Mouse (Mus musculus) hindlimb bud, embryonic 11.5 days (tissue): ENCODE data around the gene Rorc.

Source experiments
- DNase-seq: peaks from one replicate; pipeline ENCODE4 v3.0.0-alpha.2; 2012; ENCODE audit warnings: low read depth, low spot score; ENCODE audit errors: extremely low spot score

Rorc gene

DNA sequence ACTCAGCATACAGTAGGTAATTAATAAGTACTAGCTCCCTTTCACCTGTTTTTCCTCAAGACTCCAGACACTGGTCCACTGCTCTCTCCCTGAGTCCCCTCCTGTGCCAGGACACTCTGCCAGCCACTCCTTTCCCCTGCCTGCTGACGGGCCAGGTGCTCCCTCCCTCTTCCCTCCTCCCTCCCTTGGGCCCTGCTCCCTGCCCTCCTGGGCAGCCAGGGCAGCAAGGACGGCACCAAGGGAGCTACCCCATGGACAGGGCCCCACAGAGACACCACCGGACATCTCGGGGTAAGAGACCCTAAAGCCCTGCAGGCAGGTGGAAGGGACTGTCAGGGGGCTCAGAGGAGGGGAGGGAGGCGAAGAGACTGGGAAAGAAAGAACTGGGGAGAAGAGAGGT lies at the start of gene Rorc:
TSS of gene Rorc (plus strand) at position 154 of the 400 bp plus-strand sequence.
- DNase-seq, result no peak

DNA sequence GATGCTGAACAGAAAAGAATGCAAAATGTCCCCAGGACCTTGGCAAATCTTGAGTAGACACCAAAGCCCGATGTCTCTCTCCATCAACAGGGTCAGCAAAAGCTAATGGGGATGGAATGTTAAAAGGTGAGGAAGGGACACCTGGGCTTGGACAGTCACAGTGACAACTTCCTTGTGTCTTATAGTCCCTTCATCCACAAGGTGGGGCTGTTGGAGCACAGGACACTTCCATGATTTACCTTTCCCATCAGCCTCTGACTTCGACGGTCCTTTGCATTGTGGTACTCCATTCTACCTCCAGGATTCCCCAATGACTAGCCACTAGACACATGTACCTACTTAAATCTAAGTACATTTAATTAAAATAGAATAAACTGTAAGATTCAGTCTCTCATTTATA lies 43.9 kb upstream of the Rorc start:
- DNase-seq, result no peak

DNA sequence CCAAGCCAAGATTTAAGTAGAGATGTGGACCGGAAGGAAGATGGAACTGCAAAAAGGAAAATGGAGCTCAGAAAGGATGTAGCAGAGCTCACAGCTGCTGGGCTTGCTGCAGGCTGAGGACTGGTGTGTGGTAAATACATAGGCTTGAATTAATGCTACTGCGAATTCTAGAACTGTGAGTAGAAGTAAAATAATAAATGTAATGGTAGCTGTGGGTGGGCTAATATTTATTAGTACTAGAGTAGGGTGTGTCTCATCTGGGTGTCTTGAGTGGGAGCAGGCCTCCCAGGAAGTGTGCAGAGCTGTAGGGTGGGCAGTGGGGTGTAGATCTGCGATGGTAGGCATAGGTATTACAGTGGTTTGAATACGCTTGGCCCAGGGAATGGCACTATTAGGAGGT lies 38.2 kb upstream of the Rorc start:
- no peak for DNase-seq

DNA sequence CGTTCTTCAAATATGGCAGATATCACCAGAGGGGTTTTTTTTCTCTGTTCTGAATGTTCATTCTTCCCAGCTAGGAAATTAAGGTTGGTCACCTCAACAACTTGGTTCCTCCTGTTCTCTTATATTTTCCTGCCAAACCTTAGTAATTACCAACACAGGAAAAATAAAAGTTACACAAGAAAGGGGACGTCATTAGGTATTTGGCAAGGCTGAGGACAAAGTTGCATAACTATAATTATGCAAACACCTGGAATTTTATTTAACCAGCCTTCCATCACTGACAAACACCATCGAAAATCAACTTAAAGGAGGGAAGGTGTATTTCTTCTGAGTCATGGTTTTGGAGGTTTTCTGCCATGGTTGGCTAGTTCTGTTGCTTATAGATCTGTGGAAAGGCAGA lies 34.1 kb upstream of the Rorc start:
- DNase-seq, result no peak

DNA sequence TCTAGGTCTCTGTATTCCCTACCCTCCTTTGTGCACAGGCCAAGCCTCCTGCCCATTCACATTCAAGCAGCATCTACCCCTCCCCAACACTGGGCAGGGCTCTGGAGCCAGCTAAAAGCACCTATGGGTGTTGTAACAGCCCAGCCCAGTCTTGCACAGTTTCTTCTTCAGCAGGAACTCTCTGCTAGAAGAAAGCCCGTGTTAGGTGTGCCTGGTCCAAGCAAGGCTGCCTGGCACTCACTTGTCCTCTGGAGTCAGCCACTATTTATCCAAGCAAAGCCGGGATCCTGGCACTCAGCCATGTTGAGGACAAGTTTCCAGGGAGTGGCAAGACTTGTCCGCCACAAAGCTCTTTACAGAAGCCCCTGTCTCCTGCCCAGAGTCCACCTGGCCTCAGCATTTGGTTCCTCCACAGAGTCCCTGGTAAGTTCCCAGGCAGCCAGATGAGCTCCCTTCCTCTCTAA lies 30.6 kb upstream of the Rorc start, which contains the start of gene Them5:
TSS of gene Them5 (plus strand) at position 141 of the 464 bp plus-strand sequence.
- DNase-seq, result no peak

DNA sequence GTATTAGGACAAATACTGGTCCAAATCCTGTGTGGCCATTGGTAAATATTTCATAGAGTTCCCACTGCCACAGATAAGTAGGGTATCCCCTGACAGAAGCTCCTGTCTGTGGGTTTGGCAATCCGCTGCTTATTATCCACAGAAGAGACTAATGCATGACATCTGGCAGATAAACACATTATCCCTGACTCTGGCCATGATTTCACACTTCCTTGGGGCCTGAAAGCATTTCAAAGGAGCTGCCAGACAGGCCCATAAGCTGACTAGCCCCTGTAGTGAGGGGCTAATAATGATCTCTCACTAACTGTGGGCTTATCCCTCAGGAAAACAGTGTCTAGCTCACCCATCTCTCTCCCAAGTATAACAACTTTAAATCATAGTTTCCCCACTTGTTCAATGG lies 30.0 kb upstream of the Rorc start:
- no peak for DNase-seq

DNA sequence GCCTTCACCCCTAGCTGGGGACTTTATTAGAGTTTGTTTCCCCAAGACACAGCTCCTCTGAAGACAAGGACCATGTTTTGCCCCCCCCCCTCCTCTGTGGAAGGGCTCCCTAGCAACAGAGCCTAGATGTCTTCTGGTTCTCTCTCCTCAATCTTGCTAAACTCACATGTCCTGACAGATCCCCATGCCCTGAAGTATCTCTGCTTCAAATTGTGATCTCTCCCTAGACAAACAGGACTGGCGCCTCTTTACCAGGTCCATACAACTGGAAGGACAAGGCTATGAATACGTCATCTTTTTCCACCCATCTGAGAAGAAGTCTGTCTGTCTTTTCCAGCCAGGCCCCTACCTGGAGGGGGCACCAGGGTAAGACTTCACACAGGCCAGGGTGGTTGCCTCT lies 28.4 kb upstream of the Rorc start:
- DNase-seq, result no peak

DNA sequence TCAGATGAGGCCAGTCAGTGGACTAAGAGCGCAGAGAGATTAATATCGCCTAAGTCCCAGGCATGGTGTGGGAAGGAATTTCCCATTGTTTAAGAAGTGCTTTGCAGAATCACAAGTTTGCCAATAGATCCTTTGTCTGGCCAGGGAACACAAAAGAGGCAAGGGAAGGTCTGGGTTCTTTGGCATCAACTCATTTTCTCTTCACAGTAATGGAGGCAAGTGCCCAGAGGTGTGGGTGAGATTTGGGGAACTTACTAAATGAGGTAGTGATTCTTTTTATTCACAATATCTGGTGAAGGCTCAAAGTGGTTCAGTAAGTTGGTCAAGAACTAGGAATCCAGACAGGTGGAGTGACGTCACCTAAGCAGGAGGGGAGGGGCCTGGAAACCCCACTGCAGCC lies 27.7 kb upstream of the Rorc start:
- no peak for DNase-seq

DNA sequence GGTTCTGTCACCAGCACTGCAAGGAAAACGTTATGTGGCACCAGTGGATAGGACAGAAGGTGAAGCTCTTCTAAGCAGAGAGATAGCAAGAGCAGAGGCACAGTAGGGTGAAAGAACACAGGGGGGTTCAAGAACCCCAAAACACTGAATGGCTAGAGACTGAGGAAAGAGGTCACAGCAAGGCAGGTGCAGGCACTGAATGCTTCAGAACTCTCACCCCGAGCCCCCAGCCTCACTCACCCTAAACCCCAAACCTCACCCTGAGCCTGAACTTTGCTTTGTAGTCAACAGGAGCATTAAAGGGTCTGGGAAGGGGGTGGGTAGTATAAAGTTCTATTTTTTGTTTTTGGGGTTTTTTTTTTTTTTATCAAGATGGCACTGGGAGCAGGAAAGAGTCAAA lies 24.4 kb upstream of the Rorc start:
- no peak for DNase-seq

DNA sequence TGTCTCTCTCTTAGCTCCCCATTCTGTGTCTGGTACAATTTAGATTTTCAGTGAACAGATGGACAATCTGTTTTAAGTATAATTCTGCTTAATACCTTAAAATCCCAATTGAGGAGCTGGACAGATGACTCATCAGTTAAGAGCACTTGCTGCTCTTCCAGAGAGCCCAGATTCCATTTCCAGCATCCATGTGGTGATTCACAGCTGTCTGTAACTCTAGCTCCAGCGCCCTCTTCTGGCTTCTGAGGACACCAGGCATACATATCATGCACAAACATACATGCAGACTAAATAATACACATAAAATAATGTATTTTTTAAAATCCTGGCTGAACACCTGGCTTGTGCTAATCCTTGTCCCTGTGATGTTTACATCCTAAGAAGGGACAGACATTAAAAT lies 11.8 kb upstream of the Rorc start:
- DNase-seq, result no peak

DNA sequence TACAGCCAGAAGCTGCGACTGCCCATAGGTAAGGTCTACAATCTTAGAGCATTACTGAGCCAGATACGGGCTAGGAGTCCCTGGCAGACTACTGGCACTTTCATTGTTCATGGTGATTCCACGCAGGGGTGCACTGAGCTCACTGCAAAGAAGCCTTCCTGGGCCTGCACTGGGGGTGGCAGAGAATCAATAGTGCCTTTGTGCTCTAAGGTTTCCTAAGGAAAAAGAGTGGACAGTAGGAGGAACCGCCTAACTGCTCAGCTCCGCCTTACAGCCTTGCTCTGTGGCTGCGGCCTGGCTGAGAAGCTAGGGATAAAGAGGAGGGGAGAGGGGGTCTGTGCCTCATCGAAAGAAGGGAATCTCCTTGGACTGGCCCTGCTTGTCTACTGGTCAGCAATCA lies 10.5 kb upstream of the Rorc start, which contains the start of gene C2cd4d:
TSS of gene C2cd4d (plus strand) at position 301 of the 400 bp plus-strand sequence.
- no peak for DNase-seq

DNA sequence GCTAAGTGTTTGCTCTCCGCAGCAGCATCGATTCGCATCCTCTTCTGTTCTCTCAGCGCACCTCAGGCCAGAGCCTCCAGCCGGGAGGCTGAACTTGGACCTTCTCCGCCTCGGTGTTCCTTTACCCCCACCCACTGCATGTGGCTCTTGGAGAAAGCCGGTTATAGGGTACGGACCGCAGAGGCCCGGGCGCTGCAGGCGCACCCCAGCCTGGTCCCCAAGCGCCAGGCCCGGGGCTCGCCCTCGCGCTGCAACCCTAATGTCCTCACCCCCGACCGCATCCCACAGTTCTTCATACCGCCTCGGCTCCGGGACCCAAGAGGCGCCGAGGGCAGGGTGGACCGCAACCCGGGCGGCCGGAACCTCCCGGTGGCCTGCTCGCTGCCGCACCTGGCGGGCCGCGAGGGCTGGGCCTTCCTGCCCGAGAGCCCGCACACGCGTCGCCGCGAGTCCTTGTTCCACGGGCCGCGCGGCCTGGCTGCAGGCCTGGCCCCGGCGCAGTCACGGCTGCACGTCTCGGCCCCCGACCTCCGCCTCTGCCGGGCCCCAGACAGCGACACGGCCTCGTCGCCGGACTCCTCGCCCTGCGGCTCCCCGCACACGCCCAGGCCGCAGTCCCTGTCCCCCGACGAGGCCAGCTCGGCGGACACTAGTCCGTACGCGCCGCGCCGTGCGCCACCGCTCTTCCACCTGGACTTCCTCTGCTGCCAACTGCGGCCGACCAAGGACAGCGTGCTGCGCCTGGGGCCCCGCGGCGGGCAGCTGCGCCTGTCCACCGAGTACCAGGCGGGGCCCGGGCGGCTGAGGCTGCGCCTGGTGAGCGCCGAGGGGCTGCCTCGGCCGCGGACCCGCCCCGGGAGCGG lies 9.1 kb upstream of the Rorc start:
- no peak for DNase-seq

DNA sequence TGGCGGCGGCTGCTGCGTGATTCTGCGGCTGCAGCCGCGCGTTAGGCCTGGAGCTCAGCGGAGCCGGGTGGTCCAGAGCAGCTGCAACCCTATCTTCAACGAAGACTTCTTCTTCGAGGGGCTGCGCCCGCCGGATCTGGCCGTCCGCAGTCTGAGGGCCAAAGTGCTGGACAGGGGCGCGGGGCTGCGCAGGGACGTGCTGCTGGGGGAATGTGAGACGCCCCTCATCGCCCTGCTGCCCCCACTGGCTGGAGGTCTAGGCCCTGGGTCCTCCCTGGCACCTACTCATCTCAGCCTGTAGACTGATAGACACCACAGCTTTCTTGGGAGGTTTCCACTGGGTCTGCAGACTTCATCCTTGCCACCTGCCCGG lies 8.5 kb upstream of the Rorc start:
- DNase-seq, result no peak

DNA sequence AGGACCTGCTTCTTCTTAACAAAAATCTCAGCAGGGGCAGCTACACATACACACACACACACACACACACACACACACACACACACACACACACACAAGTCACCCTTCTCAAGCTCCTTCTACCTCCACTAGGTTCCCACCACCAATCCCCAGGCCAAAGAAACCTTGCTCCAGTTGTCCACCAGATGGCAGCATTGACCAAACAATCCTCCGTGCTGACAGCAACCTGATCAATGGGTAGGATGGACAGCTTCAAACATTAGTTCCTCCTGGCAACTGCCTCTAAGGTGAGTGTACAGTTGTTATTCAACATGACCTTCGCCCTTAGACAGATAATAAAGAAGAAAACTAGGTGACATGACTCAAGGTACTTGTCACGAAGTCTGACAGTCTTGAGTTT lies 5.8 kb upstream of the Rorc start:
- peak; percentile 77 for DNase-seq

DNA sequence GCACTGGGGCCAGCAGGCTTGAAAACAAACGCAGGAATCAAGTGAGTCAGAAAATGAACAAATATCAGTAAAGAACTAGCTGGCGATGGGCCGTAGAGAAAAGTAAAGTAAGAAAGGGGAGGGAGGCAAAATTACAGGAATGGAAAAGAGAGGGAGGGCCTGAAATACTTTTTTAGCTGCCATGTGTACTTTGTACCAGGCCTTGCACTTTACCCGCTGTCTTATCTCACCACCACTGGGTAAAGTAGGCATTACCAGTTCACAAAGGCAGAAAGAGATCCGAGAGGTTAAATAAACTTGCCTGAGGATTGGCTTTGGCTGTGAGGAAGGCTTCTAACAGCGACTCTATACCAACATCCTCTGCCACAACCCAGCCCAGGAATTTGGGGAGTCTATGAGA lies 5.1 kb upstream of the Rorc start:
- DNase-seq, result no peak

DNA sequence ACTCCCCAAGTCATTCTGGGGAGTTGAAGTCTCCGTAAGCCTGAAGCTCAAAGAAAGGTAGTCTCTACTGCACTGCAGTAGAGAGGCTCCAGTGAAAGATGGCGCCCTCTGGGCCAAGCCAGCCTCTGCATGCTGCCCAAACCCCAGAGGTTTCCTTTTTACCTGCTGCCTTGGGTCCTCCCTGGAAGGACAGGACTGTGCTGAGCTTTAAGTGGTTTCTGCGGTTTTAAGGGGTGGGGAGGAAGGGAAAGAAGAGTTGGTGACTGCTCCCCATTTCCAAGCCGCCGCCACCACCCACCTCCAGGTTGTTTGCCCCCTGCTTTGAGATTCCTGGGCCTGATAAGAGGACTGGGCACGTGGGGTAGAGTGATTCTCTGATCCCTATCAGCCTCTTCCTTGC lies 4.0 kb upstream of the Rorc start:
- DNase-seq, result no peak

DNA sequence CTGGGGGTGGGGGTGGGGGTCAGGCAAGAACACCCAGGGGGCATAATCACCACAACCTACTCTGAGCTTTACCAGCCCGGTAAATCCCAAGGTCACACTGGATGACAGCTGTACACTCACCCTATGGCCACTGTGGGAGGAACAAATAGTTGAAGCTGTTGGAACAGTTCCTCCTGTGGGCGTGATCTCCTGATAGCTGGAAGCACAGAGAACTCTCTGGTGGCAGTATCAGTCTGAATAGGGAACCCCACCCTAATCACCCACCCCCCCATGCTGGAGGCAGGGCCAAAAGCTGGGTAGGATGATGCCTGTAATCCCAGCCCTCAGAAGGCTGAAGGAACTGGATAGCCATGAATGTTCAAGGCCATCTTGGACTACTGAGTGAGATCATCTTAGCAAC lies 2.9 kb upstream of the Rorc start:
- no peak for DNase-seq

DNA sequence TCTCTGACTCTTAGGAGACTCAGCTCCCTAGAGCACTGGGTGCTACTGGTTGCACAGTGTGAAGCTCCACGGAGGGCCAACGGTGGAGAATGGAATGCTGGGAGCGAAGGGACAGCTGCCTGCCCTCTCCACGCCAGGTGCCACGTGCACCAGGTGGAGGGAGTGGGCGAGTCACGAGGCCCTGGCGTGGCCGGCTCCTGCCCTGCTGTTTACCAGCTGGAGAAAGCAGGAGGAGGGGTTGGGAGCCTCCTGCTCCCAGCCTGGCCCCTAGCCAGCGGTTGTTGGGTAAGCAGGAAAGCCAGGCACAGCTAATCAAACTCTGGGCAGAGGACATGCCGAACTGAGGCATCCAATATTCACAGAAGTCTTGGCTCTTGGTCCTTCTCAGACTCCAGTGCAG lies 957 bp upstream of the Rorc start:
- DNase-seq, result no peak

DNA sequence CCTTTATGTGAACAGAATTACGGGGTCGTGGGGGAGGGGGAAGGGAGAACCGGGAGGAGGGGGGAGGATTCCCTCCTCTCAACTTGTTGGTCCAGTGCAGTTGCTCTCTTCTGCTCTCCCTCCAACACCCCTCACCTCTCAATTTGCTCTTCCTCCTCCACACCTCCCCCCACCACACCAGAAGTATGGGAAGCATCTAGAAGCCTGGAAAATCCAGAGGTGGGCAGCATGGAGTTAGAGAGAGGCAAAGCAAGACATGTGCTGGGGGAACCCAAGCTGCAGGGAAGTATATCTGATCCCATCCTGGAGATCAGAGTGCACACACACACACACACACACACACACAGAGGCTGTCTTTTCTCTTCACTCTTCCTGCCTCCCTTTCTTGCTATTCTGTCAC lies 556 bp upstream of the Rorc start:
- no peak for DNase-seq

DNA sequence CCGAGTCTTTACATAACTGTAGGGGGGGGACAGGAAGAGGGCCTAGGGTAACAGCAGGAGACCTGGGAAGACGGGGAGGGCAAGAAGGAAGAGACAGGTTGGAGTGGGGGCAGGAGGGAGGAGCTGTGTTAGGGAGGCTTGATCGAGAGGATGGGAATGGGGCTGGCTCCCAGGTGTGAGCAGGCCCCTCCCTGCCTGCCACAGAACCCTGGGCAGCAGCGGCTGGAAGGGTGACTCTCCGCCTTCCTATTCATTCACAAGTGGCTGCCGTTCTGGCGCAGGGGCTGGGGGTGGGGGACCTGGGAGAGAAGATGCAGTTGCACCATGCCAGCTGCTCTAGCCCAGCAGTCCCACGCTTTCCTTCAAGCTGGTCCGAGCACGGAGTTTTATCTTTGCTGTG lies 496 bp downstream of the Rorc start:
- no peak for DNase-seq

DNA sequence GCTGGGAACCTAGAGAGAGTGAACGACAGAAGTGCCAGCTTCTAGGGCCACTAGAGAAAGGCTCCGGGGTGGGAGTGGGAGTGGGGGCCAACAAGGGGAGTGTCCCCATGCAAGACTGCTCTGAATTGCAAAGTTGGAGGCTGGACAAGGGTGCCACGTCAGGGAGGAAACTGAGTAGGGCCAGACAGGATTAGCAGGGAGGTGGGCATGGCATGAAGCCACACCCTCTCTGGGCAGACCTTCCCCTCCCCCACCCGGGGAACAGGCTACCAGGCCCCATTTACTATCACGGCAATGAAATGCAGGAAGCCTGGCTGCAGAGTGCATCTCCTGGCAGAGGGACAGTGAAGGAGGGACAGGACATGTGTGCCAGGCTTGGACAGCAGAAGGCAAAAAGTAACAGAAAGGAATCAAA lies 1.0 kb downstream of the Rorc start:
- DNase-seq, result no peak

DNA sequence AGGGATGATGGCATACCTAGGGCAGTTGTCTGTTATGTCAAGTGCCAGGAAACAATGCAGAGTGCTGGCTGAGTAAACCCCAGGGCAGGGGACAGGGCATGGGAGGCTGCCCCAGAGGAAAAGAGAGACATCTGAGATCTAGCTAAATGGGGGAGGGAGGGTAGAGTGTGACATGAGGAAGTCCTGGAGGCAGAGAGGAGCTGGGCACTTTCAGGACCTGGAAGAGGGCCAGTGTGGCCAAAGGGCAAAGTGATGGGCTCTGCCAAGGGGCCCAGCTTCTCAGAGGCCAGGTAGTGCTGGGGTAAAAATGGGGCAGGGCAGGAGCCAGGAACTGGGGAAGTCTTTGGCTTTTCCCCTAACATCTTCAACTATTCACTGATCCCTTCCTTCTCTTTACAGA lies 2.0 kb downstream of the Rorc start:
- no peak for DNase-seq

DNA sequence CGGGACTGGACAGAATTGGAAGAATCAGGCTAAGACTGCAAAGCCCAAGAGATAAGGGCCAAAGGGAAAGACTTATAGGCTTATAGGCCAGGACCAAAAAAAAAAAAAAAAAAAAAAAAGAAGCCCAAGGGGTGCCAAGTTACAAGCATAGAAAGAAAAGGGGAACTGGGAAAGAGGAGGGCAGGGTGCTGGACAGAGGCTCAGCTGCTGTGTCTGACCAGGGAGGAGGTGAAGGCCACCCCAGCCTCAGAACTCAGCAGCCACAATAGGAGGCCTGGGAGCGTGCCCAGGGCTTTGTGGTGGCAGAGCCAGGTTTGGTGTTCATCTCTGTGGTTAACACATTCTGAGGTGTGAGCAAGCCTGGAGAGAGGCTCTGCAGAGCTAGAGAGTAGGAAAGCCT lies 2.6 kb downstream of the Rorc start:
- DNase-seq, result no peak
